Mouse (Mus musculus) frontal cortex, postnatal 14 days (tissue): ENCODE results near the gene Cox17.
"Not testable (repeated sequence)": the region's sequence is repeated elsewhere in the genome, so short reads cannot be mapped to it uniquely, and the experiment has no call there.

Source experiments
- DNase-seq, 2 experiments: peaks; one replicate each; pipeline ENCODE4 v3.0.0; 2022; ENCODE audit warnings: low spot score in 2 of 2

The Cox17 gene

DNA sequence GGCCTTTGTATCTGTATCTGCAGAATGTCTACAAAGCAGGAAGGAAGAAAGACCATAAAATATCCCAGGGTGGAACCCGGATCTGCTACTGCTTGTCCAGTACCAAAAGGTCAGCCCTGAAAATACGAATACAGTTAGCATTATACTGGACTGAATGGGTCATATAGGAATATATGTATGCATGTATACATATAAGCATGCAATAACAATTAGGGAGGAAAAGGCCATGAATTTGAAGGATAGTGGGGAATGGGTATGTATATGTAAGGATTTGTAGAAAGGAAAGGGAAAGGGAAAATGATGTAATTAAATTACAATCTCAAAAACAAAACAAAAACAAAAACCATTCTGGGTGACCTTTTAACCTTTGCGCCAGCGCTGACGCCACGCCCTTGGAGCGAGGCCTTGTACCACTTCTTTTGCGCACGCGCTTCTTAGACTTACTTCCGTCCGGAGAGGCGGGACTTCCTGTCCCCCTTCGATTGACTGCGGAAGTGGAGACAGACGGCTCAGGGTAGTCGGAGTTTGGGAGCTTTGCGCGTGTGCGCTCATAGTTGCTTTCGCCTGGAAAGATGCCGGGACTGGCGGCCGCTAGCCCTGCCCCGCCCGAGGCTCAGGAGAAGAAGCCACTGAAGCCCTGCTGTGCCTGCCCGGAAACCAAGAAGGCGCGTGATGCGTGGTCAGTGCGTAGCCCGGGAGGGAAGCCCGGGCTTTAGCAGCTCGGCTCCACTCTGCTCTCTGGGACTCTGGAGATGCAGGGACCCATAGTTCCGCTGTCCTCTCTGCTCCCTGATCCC lies at the start of gene Cox17, which contains the start of gene Gm21987:
Gene Cox17 (plus strand): TSS at position 463 of the 797 bp plus-strand sequence.
Gene Gm21987 (plus strand): TSS at position 512 of the 797 bp plus-strand sequence.
- peak; percentile 87 to 89 for DNase-seq

DNA sequence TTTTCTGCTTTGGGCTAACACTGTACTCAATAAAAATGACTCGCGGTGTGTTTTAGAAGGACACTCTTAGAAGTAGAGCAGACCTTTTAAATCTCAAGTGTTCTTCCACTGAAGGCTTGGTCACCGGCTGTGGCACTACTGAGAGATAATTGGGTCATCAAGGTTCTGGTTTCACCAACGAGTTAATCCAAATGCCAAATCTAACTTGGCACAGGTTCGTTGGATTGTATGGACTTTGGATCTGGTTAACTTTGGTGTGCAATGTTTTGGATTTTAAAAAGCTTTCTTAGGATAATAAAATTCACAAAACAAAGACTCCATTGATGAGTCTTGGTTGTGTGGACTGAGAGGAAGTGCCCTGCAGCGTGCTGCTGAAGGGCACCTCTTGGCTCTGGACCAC lies 48.4 kb upstream of the Cox17 start:
- no peak for DNase-seq

DNA sequence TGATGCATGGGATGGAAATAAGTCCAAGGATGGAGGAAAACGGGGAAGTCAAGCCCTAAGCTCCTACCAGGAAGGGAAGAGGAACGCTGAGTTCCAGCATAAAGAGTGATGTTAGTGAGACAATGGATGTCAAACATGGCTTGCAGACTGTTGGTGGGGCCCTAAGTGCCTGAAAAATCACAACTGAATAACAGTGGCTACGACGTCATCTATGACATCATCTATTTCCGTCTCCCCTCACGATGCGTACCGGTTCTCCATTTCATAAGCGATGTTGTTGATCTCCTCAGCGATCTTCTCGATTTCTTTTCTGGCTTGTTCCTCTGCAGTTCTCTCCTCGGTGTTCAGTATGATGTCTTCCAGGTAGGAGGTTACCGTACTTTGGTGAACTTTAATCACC lies 44.4 kb upstream of the Cox17 start:
- no peak for DNase-seq

DNA sequence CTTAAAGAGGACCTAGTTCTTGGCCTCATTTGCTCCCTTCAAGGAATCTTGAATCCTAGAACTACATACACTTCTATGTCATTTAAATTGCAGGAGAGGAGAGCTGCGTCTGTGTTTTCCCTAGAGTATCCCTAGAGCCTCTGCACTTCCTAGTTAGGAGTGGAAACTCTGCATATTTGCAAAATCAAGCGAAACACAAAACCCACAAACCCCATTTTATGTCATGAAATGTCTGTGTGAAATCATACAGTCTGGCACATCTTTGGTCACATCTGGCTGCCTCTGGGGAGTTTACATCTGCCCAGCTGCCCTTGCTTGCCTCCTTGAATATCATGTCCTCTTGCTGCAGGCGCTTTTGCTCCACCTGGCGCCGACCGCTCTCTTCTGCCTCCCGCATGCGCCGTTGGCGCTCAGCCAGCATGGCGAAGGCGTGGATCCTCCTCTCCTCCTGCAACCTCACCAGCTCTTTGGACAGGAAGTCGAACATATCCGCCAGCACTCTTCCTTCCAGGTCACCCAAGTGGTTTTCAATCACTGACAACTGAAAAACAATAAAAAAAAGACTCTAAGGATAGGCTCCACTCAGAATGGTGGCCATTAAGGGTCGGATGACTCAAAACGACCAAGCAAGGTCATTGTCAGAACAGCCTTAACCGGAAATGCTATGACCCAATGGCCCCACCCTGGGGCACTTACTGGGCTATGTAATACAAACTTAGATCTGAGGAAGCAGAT lies 42.2 kb upstream of the Cox17 start:
- no peak for DNase-seq

DNA sequence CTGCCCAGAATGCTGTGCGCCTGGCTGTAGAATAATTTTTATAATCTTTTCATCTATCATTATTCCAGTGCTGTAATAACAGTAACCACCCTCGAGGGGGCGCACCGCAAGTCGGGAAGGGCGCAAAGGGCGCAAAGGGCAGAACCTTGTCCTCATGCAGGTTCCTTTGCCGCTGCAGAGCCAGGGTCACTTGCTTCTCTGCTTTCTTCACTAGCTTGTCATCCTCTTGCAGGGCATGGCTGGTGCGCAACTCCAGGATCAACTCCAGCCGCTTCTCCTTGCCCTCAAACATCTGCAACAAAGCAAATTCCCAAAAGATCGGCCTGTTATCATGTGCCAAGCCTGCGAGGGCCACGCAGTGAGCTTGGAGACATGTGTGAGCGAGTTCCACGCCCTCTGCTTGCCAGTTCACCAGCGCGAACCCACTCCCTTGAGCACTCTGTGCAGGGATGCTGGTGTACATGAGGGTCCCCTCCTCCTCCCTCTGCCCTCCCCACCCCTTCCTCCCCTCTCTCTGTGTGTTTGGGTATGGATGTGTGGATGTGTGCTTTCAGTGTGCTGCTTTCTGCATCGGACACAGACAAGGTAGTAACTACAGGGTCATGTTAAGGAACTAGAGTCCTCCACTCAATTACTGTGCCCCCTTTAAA lies 40.1 kb upstream of the Cox17 start:
- no peak for DNase-seq

DNA sequence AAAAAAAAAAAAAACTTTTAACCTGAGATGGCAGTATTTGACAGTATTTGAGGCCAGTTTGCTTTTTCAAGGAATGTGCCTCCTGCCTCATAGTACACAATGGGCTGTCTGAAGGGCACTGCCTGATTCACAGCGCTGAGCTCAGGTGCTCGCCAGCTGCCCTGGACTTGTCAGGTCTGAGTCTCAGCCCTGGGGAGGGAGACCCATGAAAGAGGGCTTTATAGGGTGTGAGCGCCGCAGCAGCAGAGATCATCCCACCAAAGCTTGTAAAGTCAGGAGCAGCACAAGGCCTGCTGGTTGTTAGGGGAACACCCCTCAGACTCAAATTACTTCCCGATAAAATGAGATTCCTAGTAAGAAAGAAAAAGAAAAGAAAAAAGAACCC lies 39.6 kb upstream of the Cox17 start:
- no peak for DNase-seq

DNA sequence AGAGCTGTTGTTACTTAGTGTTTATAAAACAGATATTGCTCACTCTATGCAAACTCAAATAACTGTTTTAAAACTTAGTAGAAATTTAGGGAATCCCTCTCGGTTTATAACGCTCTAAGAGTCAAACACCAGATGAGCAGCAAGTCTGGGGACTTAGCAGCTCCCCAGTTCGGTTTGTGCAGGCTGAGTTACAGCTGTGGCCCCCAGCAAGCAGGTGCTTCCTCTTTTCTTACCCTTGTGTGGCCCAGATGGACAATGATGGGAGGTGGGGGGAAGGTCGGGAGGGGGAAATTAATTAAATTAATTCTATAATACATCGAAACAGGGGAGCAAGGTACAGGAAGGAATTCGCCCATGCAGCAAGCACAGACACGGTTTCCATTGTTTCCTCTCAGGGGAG lies 39.1 kb upstream of the Cox17 start:
- DNase-seq: no peak

DNA sequence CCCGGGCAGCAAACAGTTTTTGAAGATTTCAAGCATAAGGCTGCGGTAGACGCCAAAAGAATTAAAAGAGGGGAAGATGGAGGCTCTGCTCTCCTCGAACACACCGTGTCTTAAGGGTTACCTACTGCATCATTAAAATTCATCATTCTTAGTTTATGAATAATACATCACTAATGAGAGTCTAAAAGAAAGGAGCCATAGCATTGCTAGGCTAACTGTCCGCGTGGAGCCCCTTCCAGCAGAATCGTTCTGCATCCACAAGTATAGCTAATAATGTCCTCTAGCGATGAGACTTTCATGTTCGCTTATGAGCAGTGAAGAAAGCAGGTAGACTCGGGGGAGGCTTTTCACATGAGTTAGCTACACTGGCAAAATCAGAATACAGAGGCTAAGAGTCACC lies 38.6 kb upstream of the Cox17 start:
- no peak for DNase-seq

DNA sequence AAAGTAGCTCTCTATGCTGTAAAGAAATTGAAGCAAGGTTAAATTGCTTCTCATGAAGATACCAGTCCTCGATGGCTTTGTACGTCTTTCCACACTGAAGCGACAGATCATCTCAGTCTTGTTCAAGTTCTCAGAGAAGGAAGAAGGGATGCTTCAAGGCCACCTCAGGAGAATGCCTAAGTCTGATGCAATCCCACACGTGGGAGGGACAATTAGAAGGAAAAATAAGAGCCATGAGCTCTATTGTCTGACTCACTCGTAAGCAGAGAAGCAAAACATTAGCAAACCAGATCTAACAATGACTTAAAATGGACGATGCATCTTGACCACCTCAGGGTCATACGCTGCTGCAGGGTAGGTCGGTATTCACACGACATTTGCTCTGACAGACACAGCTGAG lies 28.3 kb upstream of the Cox17 start:
- DNase-seq: no peak

DNA sequence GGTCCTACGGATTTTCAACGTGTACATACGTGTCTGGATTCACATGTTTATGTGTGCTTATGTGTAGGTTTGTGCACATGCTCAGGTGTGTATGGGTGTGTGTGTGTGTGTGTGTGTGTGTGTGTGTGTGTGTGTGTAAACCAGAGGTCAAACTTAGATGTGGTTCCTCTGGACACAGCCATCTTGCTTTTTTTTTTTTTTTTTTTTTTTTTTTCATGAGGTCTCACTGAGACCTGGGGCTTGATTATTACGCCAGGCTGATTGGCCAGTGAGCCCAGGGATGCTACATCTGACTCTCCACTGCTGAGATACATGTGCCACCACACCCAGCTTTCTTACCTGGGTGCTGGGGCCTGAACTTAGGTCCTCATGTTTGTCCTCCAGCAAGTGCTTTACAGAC lies 27.7 kb upstream of the Cox17 start:
- no peak for DNase-seq

DNA sequence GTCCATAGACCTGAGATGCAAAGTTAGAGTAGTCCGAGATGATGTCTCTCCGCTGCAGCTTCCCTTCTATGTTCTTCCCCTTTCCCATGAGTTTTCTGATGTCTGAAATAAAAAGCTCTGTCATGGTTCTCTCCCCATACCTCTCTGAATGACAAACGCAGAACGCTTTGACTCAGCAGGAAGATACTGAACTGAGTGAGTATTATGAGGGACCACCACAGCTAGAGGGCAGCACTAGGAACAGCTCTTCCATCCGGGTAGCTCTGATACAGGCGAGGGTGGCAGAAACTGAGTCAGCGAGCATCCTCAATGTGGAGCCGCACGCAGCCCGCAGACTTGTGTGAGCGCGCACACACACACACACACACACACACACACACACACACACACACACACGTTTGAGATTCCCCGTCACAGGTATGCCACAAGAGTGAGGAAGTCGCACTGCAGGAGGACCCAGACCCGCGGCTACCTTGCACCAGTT lies 25.3 kb upstream of the Cox17 start:
- DNase-seq: peak; percentile 13 to 50

DNA sequence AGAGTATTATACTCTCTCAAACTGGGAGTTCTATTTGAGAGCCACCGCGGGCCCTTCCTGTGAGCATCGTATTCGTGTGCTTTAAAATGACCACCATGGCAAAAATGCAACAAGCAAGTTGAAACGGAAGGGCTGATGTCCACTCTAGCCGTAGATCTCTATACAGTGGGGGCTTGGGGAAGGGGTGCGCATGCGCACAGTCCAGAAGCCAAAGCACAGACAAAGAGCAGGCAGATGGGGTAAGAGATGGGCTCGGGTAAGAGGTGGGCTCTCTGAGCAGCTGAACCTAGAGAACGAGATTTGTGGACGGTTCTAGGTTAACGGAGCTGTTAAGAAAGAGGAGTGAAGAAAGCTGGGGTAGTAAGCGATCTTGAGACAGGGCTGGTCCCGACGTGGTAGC lies 22.5 kb upstream of the Cox17 start:
- DNase-seq: no peak

DNA sequence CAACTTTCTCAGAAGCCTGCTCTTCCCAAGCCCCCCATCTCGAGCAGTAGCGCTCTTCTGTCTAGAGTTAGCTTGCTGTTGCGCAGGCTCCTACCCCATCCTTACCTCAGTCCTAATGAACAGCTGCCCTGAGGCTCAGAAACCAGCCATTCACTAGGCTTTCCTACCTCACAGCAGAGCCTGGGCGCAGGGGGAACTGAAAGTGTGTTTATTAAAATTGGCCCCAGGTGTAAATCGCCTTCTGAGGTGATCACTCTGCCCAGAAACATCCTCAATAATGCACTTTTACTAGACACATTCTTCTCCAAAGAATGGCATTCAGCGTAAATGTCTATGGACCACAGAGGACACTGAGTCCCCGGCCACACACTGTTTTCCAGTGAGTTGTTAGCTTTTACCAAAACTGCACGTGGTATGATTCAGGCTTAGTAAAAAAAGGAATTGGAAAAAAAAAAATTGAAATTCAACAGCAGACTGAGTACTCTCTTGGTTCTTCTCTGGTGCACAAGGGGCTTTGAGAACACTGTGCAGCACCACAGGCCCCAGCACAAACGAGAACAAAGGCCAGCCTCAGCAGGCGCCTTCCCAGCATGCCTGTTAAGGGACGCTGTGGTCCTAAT lies 19.9 kb upstream of the Cox17 start:
- DNase-seq: no peak

DNA sequence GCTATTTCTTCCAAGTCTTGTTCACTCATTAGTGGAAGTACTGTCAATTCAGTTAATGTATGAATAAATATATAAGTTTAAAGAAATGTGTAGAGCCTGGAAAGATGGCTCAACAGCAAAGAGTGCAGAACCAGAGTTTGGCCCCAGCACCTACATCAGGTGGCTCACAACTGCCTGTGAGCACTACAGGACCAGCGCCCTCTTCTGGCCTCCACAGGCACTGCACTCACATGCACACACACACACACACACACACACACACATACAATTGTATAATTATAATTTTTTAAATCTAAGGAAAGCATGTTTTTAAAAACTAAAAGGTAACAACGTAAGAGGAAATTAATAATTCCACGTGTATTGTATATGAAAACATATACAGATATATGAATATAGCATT lies 17.5 kb upstream of the Cox17 start:
- no peak for DNase-seq

DNA sequence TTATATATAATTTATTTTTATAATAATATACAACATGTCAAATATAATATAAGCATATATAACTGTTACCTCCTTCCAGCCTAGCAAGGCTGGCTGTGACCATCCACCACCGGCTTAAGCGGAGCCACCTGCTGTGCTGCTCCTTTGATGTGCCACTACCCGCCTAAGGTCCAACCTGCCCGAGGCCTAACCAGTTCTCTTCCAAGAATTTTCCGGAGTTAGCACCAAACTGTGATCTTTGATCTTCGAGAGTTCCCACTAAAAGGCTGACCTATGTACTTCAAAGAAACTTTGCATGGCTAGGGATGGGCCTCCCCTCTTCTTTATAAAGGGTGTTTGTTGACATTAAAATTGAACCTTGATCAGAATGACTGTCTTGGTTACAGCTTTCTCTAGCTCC lies 12.4 kb upstream of the Cox17 start:
- no peak for DNase-seq

DNA sequence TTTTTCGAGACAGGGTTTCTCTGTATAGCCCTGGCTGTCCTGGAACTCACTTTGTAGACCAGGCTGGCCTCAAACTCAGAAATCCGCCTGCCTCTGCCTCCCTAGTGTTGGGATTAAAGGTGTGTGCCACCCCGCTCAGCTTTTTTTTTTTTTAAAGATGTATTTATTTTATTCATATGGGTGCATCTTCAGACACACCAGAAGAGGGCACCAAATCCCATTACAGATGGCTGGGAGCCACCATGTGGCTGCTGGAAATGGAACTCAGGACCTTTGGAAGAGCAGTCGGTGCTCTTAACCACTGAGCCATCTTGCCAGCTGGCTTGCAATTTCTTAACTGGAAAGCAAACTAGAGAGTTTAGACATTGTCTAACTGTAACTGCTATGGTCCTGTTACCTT lies 8.7 kb upstream of the Cox17 start:
- not testable (repeated sequence) for DNase-seq

DNA sequence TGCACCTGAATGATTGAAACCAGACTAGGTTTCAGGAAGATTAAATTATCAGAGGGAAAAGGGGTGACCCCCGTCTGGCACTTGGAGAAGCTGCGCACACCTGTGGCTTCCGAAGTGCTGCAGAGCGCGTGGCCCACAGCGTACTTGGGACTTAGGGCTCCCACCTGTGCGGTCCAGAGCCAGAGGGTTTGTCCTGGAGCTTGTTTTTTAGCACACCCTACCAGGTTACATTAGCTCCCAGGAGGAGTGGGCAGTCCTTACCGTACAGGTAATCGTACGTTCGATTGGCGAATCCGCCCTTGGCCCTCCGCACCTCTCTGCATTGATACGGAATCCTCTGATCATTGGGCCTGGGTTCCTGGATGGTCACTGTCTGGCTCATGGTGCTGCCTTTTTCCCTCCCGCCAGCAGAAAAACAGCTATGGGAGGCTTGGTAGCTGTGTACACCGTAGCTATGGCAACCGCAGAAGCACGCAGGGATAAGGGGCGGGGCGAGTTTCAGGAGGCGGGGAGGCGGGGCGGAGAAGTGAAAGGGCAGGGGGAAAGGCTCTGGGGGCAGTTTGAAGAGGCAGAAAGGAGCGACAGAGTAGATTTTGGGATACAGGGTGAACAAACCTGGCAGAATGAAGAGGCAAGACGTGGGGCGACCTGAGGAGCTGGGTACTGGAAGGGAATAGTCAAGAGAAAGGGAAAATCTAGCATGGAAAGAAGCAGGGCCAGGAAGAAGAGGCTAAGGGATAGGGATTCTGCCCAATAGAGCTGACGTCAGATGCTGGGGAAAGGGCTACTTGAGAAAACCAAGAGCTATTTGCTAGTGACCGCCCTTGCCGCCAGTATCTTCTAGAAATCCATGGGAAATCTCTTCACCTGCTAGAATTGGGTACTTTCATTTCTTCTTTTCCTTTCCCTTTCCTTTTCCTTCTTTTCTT lies 5.1 kb upstream of the Cox17 start, which contains the start of gene Maats1:
Gene Maats1 (minus strand): TSS at position 748 of the 929 bp plus-strand sequence.
- DNase-seq: peak; percentile 35 to 59

DNA sequence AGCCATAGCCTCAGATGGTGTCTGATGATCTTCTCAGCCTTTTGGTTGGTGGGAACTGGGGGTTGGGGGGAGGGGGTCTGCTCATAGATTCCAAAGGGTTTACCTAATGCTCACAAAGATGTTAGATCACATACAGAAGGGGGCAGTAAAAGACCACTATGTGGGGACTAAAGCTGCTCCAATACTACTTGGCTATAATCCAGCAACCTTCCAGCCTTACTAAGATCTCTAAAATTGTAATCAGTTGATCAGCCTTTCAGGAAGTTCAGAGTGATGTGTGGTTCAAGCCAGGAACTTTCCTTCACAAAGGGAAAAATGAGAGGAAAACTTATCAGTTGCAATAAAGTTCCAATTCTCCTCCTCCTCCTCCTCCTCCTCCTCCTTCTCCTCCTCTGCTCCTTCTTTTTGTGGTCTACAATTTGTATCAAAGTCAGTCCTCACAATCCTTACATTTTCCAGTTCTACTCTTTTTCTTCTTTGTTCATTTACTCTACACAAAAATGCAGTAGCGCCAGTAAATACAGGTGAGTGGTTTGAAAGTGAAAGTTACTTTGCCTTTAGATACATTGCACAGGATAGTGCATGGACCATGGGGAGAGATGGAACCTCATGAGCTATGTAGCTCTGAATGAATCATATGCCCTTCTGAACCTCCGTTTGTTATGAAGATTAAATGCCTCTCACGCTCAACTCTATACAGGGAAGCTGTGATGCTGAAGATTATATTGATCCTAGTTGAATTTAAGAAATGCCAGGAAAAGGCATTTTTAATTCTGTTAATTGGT lies 1.7 kb upstream of the Cox17 start:
- no peak for DNase-seq

DNA sequence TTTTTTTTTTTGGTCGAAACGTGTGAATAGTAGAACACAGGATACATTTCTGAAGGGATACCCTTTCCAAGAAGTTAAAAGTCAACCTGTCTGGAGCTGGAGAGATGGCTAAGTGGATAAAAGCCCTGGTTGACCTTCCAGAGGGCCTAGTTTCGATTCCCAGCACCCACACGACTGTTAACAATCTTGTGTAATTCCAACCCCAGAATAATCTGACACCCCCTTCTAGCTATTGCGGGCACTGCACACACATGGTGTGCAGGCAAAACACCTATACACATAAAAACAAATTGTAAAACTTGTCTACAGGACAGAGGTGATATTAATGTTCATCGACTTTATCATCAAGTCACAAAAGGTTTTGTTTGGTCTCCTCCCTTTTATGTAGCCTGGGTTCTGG lies 797 bp downstream of the Cox17 start:
- DNase-seq: no peak

DNA sequence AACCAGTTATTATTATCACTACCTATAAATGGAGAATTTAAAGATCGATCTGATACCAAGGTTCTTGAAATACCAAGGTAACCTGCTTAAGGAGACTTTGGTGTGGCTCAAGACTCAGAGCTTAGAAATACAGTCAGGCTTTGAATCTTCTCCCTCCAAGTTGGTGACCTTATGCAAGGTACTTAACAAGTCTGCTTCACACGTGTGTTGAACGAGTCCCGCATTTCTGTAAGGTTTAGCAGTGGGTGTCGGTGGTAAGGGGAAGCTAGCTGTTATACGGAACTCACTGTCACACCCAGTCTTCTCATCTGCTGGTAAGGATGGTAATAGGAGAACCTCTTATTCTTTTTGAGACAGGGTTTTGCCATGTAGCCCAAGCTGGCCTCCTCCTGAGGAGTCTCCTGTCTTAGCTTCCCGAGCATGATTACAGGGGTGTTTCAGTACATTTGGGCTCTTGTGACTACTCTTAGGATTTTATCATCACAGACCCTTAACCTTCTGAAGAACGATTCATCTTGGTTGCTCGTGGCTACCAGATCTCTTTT lies 1.5 kb downstream of the Cox17 start:
- DNase-seq: no peak
